Mouse (Mus musculus) gastrocnemius, postnatal 14 days (tissue): ENCODE results near the gene Odf3l2. TPM values are rescaled to one million over a fixed set of nuclear protein-coding genes. Genes with fewer than 3 reads are reported as not detected.

Experiments used
- DNase-seq: peaks from one replicate; pipeline ENCODE4 v3.0.0; 2021; ENCODE audit warnings: mixed read lengths
- intact Hi-C: fragments of 180-260 bp; cut with DNase I; formaldehyde crosslinking; loops from one replicate; pipeline ENCODE4 v1.15.1; 2025; ENCODE audit warnings: low total_unique reads
- total RNA-seq, 2 experiments: library from RNA; stranded (reverse); gene quantifications; 2 replicates each; pipeline ENCODE4 v1.2.3; 2021

Gene Odf3l2
- total RNA-seq, 2 experiments from 2014 or later, result 1.1 to 12.4 TPM

DNA sequence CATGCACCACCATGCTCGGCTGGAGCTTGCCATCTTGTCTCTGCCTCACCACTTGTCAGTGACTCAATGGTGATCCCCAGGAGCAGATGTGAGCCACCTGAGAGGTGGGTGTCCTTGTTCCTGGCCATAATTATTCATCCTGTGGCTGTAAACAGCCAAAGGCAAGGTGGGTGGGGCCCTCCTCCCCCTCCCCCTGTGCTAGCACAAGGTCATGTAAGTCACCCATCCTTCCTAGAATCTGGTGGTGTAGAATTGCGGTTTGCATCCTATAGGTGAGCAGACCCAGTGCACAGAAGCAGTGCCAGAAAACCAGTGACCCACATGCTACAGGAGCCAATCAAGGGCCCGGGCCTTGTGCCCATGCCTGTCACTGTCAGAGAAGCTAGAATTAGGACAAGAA lies 27.5 kb upstream of the Odf3l2 start:
- DNase-seq, result no peak
- intact Hi-C loops, result no loop called here

DNA sequence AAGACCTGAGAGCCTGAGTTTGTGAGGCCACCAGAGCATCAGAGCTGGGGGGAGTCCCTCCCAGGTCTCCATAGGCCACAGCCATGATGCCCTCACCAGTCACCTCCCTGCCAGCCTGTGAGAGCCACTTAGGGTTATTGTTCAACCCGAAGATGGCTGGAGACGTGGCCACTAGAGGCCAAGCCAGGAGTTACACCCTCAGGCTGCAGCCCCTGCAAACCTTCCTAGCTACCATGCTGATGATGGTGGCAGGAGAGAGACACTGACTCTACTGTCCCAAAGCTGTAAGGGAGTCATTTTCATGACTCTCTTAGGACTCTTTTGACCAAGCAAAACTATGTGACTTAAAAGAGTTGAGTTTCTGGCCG lies 26.5 kb upstream of the Odf3l2 start:
- intact Hi-C loops, result no loop called here
- DNase-seq, result no peak

GRCm38 (mm10) chr10:79671396-79672087 lies 26.0 kb upstream of the Odf3l2 start:
- no peak for DNase-seq
- intact Hi-C loops, result no loop called here

DNA sequence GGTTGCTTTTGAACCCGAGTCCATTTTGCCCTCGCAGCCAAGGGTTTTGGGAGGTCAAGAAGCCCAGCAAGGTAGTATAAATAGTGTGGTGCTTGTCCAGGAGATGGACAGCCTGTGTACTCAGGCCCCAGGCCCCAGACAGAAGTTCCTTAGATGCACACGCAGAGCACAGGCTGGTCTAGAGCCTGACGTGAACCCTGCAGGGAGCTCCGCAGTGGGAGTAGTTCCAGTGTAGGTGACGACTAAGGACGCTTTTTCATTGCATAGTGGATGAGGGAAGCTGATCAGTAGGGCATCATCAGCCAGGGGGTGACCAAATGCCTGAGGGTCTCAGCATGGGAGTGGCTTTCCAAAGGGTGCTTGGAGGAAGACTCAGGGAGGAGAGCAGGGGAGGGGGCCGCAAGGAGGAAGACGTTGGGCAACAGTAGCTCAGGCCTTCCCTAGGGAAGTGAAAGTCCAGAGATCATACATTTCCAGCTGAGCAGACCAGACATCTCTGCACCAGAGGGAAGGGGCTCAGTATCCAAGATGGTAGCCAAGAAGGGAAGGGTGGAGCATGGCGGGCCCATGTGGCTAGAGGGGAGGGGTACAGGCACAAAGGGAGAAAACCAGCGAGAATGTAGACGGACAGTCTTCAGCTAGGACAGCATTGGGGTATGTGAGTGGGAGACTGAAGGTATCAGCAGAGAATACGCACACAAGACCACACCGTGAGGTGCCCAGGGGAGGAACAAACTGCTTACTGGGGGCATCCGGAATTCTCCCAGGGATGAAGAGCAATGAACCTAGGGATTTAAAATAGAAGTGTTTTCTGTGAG lies 24.7 kb upstream of the Odf3l2 start:
- intact Hi-C loops, result no loop called here
- no peak for DNase-seq

DNA sequence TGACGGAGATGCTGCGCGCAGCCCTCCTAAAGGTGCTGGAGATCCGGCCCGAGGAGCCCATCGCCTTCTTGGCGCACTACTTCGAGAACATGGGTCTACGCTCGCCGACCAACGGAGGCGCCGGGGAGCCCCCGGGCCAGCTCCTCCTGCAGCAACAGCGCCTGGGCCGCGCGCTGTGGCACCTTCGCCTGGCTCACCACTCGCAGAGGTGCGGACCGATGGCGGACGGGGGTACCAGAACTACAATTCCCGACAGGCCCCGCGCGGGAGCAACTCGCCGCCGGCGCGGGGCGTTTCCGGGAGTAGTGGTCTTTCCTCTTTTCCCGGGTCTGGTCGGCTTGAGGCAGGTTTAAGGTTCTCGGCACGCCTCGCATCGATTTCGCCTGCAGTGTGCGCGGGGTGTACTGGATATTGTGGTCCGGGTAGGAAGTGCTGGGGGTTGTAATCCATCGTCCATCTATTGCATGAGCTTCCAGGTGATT lies 24.1 kb upstream of the Odf3l2 start:
- peak; percentile 76 for DNase-seq
- intact Hi-C loops, result no loop called here

GRCm38 (mm10) chr10:79668771-79669575 lies 23.4 kb upstream of the Odf3l2 start, which contains the start of gene Tpgs1:
Gene Tpgs1, plus strand, starts transcription at chr10:79669369.
- intact Hi-C loops, result no loop called here
- peak; percentile 85 for DNase-seq

GRCm38 (mm10) chr10:79668076-79668475 lies 22.5 kb upstream of the Odf3l2 start:
- intact Hi-C loops, result no loop called here
- DNase-seq, result no peak

DNA sequence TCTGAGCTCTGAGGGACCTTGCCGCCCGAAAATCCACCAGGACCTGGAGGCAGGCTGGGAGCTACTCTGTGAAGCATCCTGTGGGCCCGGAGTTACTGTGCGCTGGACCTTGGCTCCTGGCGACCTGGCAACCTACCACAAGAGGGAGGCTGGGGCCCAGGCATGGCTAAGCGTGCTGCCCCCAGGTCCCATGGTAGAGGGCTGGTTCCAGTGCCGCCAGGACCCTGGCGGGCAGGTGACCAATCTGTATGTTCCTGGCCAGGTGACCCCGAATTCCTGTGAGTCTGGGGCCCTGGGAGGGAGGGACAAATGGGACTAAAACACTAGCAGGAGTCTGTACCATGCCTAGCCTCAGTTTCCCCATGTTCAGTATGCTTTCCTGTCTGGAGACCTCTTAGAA lies 21.0 kb upstream of the Odf3l2 start:
- no peak for DNase-seq
- intact Hi-C loops, result no loop called here

DNA sequence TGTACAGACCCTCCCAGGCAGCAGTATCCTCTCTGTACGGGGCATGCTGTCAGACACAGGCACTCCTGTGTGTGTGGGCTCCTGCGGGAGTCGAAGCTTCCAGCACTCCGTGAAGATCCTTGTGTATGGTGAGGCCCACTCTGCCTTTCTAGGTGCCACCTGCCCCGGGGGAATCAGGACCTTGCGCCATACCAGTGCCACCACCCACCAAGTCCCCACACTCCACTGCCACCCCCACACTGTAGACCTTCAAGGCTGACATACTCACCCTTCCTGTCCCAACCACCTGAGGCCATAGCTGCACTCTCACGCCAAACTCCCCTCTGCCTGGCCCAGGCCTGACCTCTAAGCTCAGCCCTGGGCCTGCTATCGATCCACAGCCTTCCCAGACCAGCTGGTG lies 19.5 kb upstream of the Odf3l2 start:
- no peak for DNase-seq
- intact Hi-C loops, result no loop called here

DNA sequence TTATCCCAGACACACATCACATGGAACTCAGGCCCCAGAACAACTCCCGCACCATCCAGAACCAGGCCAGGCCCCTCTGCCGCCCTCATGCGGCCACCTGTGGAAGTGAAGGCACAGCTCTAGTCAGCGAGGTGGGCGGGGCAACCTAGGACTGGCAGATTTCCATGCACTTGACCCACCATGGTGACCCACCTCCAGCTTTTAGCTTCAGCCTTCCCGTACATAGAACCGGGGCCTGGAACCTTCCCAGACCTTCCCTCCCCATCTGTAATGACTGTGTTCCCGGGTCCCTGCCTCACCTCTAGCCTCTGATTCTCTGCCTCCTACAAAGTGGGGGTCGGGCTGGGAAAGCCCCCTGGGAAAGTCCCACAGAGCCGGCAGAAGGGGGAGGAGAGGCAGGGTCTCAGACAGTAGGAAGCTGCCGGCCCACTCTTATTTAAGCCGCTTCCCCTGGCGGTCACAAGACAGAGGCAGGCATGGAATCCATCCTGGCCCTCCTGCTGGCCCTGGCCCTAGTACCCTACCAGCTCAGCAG lies 18.7 kb upstream of the Odf3l2 start, which contains the start of gene Madcam1:
Gene Madcam1 (plus strand): TSS at position 429 of the 535 bp plus-strand sequence.
- peak; percentile 68 for DNase-seq
- intact Hi-C loops, result loop anchor here (5.0 kb wide), 1 partner anchor 67 kb away; no protein-coding TSS in a partner anchor

DNA sequence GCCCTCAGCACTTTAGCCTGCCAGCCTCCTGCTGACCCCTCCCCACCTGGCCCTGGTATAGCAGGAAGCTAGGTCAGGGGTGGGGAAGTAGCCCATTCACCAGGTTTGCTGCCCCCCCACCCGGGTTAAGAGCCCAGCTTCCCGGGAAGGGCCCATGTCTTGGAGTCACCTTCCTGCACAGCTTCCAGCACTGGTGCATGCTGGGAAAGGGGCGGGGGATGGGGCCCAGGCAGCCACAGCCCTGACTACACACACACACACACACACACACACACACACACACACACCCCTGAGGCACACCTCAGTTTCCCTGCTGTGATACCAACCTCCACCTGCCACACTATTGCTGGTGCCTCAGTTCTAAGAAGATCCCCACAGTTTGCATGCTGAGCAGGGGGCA lies 16.3 kb upstream of the Odf3l2 start:
- intact Hi-C loops, result loop anchor here (5.0 kb wide), 1 partner anchor 65 kb away; no protein-coding TSS in a partner anchor
- DNase-seq, result no peak

GRCm38 (mm10) chr10:79660298-79660697 lies 14.8 kb upstream of the Odf3l2 start:
- intact Hi-C loops, result loop anchor here (5.0 kb wide), 1 partner anchor 63 kb away; no protein-coding TSS in a partner anchor
- DNase-seq, result no peak

- intact Hi-C loops, result no loop called here
- no peak for DNase-seq
These were observed 13.3 kb upstream of the Odf3l2 start for GRCm38 (mm10) chr10:79658829-79659228.

GRCm38 (mm10) chr10:79654946-79655395 lies 9.4 kb upstream of the Odf3l2 start:
- intact Hi-C loops, result no loop called here
- DNase-seq, result no peak

- peak; percentile 31 for DNase-seq
- intact Hi-C loops, result no loop called here
These were observed 7.3 kb upstream of the Odf3l2 start for GRCm38 (mm10) chr10:79652789-79653188.

GRCm38 (mm10) chr10:79649070-79649751 lies 3.7 kb upstream of the Odf3l2 start:
- DNase-seq, result peak; percentile 75
- intact Hi-C loops, result loop anchor here (5.0 kb wide), 1 partner anchor 52 kb away; no protein-coding TSS in a partner anchor

- intact Hi-C loops, result no loop called here
- DNase-seq, result peak; percentile 68
These were observed 6.9 kb downstream of the Odf3l2 start for GRCm38 (mm10) chr10:79638486-79639204.
